Mouse (Mus musculus) thymus, postnatal 4 days (tissue): ENCODE measurements around the gene Mab21l1.

ENCODE experiments used
- DNase-seq: peaks from one replicate; pipeline ENCODE4 v3.0.0; 2021

Mab21l1 gene

DNA sequence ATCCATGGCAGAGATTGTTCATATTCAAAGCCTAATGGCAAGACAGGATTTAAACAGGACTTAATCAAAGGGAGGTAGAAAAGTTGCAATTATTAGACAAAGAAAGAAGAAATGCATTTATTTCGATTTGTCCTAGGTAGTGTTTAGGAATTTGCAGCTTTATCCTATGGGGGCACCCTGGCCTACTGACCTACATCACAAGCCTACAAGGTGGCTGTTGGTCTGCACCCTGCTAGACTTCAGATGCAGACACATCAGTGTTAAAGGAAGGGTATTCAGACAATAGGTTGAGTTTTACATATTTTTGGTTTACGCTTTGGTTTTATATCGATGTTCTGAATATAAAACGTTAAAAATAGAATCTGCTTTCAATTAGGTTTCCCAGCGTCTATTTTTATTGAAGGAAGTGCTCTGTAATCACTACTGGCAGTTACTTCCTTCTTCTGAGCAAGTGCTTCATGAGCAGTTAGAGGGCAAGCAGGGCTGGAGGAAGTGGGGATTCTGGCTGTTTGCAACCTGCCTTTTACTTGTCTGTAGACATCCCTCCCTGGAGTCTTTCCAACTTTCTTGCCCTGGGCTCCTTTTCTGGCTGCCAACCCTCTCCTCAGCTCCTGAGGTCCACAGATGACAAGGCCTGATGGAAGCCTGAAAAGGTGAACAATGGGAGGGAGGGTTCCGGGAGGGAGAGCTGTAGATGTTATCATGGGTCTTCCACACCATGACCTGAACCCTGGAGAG is 34.5 kb downstream of the Mab21l1 start:
- peak; percentile 7 for DNase-seq

DNA sequence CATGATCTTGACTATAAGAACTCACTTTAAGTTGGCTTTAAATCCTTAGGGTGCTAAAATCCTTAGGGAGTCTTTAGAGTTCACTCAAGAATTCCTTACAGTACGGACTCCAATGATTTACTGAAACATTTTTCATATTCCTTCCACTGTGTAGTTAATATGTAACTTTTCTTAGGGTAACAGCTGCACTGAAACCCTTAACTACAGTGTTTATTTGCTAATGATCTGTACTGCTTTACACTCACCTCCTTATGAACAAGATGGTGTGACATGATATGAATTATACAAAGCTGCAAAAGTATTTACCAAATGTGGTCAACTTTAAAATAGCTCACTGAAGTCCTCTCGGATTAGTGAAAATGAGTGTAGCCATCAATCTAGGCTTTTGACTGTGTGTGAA is 35.8 kb downstream of the Mab21l1 start:
- DNase-seq, result no peak

- no peak for DNase-seq
These were observed 37.3 kb downstream of the Mab21l1 start for GRCm38 (mm10) chr3:55819598-55819997.

- DNase-seq, result no peak
These were observed 42.6 kb downstream of the Mab21l1 start for GRCm38 (mm10) chr3:55824864-55825263.

DNA sequence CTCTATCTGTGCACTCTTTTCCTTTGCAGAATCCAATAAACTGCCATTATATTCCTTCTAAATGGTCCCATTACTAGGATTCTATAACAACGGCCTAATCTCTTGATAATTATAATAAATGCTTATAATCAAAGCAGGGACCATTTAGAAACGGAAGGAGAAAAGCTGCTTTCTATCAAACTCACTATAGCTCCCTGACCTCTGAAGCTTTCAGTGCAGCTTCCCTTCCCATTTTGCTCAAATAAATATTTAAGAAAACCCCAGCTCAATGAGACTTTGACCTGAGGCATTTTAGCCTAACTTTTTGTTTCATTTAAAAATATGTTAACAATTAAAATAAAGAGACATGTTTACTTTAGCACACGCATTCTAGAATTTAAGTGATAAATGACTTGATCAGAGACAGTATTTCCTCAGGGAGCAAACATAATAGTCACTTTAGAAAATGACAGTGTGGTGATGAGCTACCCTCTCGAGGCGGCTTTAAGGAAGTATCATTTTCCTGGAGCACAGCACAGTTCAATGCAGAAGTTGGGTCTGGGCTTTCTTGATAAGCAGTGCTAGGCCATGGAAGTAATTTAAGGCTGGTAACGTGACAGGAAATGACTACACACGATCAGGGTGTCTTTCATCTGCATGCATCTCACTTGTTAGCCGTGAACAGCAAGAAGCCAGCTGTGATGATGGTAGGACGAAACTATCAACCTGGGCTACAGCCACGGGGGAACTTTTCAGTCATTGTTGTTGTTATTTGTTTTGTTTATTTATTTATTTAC is 46.4 kb downstream of the Mab21l1 start:
- DNase-seq, result peak; percentile 7

GRCm38 (mm10) chr3:55830226-55830625 is 47.9 kb downstream of the Mab21l1 start:
- no peak for DNase-seq
